ENCODE assay signal across 26 mouse cellular contexts in genomic region chr5:148918049-148918448, GRCm38 (mm10). TPM values are rescaled to one million over a fixed set of nuclear protein-coding genes. Genes with fewer than 3 reads are reported as not detected.
DNase-seq lines count a peak whose midpoint lies in the region; ATAC-seq and TF ChIP-seq lines count a peak whose summit lies in the region.
"Had no signal": no experiment of that assay in that cellular context is flagged by ENCODE, and none has a peak within 500 bp of the region (broad histone marks: within the 10 kb centered on the region; RNA-seq: fewer than 3 reads in every experiment).

No protein-coding gene starts in this region.

- no peak overlapping the region for H3K9ac ChIP-seq in kidney, embryonic 14.5 days (ENCODE audit: low read depth, low read length)
- H3K9ac ChIP-seq in stomach, postnatal 0 days (ENCODE audit: low read length): no peak overlapping the region
- H3K9ac ChIP-seq: forebrain, embryonic 13.5 days; heart, embryonic 12.5 days; heart, embryonic 15.5 days; hindbrain, embryonic 13.5 days had no signal

- no peak overlapping the region for H3K4me3 ChIP-seq in kidney, embryonic 14.5 days (ENCODE audit: low read length)
- no peak overlapping the region for H3K4me3 ChIP-seq in stomach, postnatal 0 days (ENCODE audit: low read depth, low read length)
- H3K4me3 ChIP-seq: forebrain, embryonic 10.5 days; forebrain, embryonic 13.5 days; heart, embryonic 12.5 days; heart, embryonic 15.5 days; hindbrain, embryonic 10.5 days; hindbrain, embryonic 13.5 days had no signal

- no peaks in the 10 kb centered on the region for H3K9me3 ChIP-seq in kidney, embryonic 14.5 days (ENCODE audit: control insufficient read depth, low read length)
- H3K9me3 ChIP-seq in stomach, postnatal 0 days (ENCODE audit: control insufficient read depth, low read length): no peaks in the 10 kb centered on the region
- H3K9me3 ChIP-seq: forebrain, embryonic 10.5 days; forebrain, embryonic 13.5 days; heart, embryonic 12.5 days; heart, embryonic 15.5 days; hindbrain, embryonic 13.5 days had no signal

- TF ChIP-seq CTCF in stomach, postnatal 0 days (IDR thresholded peaks at IDR 0.05; ENCODE audit: low read depth): no peak

- H3K27me3 ChIP-seq in kidney, embryonic 14.5 days (ENCODE audit: control insufficient read depth, insufficient read depth, low read length): no peaks in the 10 kb centered on the region
- no peaks in the 10 kb centered on the region for H3K27me3 ChIP-seq in stomach, postnatal 0 days (ENCODE audit: control insufficient read depth, insufficient read depth, low read length)
- H3K27me3 ChIP-seq: CH12.LX; forebrain, embryonic 13.5 days; heart, embryonic 12.5 days; heart, embryonic 15.5 days; hindbrain, embryonic 13.5 days had no signal

- no peak overlapping the region for H3K4me2 ChIP-seq in kidney, embryonic 14.5 days (replicated peaks; ENCODE audit: low read depth, low read length)
- no peak overlapping the region for H3K4me2 ChIP-seq in stomach, postnatal 0 days (replicated peaks; ENCODE audit: low read depth)
- H3K4me2 ChIP-seq: forebrain, embryonic 13.5 days; heart, embryonic 12.5 days; heart, embryonic 15.5 days; hindbrain, embryonic 13.5 days had no signal

- no peak overlapping the region for H3K27ac ChIP-seq in kidney, embryonic 14.5 days (ENCODE audit: low read depth, low read length)
- H3K27ac ChIP-seq in stomach, postnatal 0 days (replicated peaks): peak overlapping the region; percentile 13
- H3K27ac ChIP-seq: forebrain, embryonic 10.5 days; forebrain, embryonic 13.5 days; heart, embryonic 15.5 days; hindbrain, embryonic 10.5 days; hindbrain, embryonic 13.5 days had no signal

- ATAC-seq in kidney, embryonic 14.5 days (ENCODE audit: low FRiP score, low TSS enrichment): 0 out of 2 replicates have a peak, but pooled peaks have one; percentile 59
- no peak for ATAC-seq in stomach, postnatal 0 days (ENCODE audit: low FRiP score, low TSS enrichment)
- ATAC-seq: activated CD4-positive, CD25-positive, alpha-beta regulatory T cell, adult 4 months; forebrain, embryonic 13.5 days; forebrain, embryonic 16.5 days; hindbrain, embryonic 16.5 days had no signal

- 0 out of 2 replicates have a peak, but pooled peaks cover 6% of the 10 kb centered on the region for H3K4me1 ChIP-seq in kidney, embryonic 14.5 days (ENCODE audit: control insufficient read depth, insufficient read depth, low read length)
- no peaks in the 10 kb centered on the region for H3K4me1 ChIP-seq in stomach, postnatal 0 days (replicated peaks; ENCODE audit: control insufficient read depth, insufficient read depth)
- H3K4me1 ChIP-seq: forebrain, embryonic 10.5 days; forebrain, embryonic 13.5 days; heart, embryonic 12.5 days; heart, embryonic 15.5 days; hindbrain, embryonic 13.5 days had no signal

- no peak for DNase-seq in kidney, adult 11 months
- DNase-seq in kidney, postnatal 10 days: peak; percentile 3
- DNase-seq in kidney, adult 8-10 months: no peak
- DNase-seq in stomach, postnatal 0 days (ENCODE audit: low spot score): no peak
- no peak for DNase-seq in adrenal gland, adult 18-20 months (ENCODE audit: low spot score in 2 of 2)
- DNase-seq: adrenal gland, postnatal 10 days; adrenal gland, postnatal 36 days; B cell, adult 2 months; cerebellum, adult 18-20 months; cerebellum, adult 9-10 months; cerebellum, postnatal 14 days; gastrocnemius, postnatal 14 days; heart, adult 18-20 months; heart, postnatal 10 days; heart, postnatal 36 days had no signal

- 61% methylated on average over 5 of the region's 5 CpGs for WGBS in kidney, embryonic 14.5 days
- WGBS in stomach, postnatal 0 days: 60% methylated on average over 5 of the region's 5 CpGs

- no peak for TF ChIP-seq EP300 in stomach, postnatal 0 days (optimal IDR thresholded peaks at IDR 0.05)

- H3K36me3 ChIP-seq in kidney, embryonic 14.5 days (ENCODE audit: control insufficient read depth, insufficient read depth, low read length): peaks cover 7% of the 10 kb centered on the region
- peaks cover 4% of the 10 kb centered on the region; the same call in 1 of the 2 replicates for H3K36me3 ChIP-seq in stomach, postnatal 0 days (ENCODE audit: control insufficient read depth, insufficient read depth, low read length)

RNA-seq across cellular contexts. Expression of gene Katnal1, which starts 11.1 kb away (rescaled TPM):
- polyA plus RNA-seq in kidney, embryonic 14.5 days (2014; fragmentation: Nextera tagmentation; extraction: Ambion mirVana): 7.7 and 13.3 TPM in 2 replicates
- polyA plus RNA-seq in stomach, postnatal 0 days (2015; fragmentation: Nextera tagmentation; extraction: Ambion mirVana): 3.4 and 4.1 TPM in 2 replicates
- 1 to 10 TPM; 5.8 to 8.3 TPM for total RNA-seq in adrenal gland, adult 18-20 months (2021)
